Mouse (Mus musculus): ENCODE measurements at regions not wholly inside any gene's neighbourhood (a gene's known extent, or its start where the extent isn't known, plus 50 kb on each side); places are given as distances from the start of the nearest gene placed in this dataset.

DNA sequence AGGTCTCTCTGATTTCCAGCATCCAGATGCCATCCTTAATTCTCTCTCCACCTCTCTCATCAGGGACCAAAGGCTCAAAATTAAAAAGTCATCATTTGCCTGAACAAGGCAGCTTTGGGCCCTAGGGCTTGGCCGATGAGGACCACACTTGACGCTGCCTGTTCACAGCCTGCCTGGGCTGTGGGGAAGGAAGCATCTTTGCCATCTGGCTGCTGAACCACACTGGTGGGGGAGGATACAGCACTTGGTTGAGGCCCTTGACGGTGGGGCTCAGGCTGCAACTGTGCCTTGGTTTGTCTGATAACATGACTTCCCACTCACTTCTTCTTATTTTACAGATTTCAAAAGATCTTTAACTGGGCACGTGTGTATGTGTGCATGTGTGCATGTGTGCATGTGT, 161.5 kb upstream of the N4bp1 start:
- H3K9ac ChIP-seq = no peak overlapping the region
- no peak overlapping the region for H3K4me3 ChIP-seq
- no peaks in the 10 kb centered on the region for H3K9me3 ChIP-seq (replicated peaks)
- 0 out of 2 replicates have a peak, but pooled peaks cover 1% of the 10 kb centered on the region for H3K27me3 ChIP-seq
- H3K36me3 ChIP-seq (ENCODE audit: poor library complexity, severe bottlenecking) = no peaks in the 10 kb centered on the region
- no peaks in the 10 kb centered on the region; the same call in 1 of the 2 replicates for H3K4me1 ChIP-seq
- no peak overlapping the region for H3K4me2 ChIP-seq
- no peak overlapping the region for H3K27ac ChIP-seq
- 77% methylated on average over 4 of the region's 4 CpGs for WGBS
- no peak for ATAC-seq

DNA sequence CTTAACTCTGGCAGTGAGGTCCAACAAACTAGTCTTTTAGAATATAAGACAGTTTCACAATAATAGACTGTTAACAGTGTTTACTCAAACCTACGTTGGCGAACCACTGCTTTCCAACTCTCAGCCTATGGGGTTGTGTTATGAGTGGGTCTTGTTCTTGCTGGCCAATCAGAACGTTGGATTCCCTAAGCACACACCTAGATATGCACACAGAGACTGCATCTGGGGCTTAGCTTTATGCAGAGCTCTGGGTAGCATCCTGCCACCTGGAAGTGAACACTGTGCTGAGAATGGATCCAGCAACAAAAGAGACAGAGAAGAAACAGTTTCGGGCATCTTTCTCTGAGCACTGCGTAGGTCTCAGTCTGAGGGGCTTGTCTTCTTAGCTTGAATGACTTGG, 158.0 kb upstream of the N4bp1 start:
- Histone ChIP-seq H3K9me3 (replicated peaks) (no peaks in the 10 kb centered on the region), H3K27ac (no peak overlapping the region), H3K4me1 (peaks cover 6% of the 10 kb centered on the region), H3K9ac (no peak overlapping the region), H3K36me3 (ENCODE audit: poor library complexity, severe bottlenecking) (no peaks in the 10 kb centered on the region), H3K4me3 (no peak overlapping the region), H3K27me3 (peaks cover 12% of the 10 kb centered on the region; the same call in 1 of the 2 replicates), H3K4me2 (no peak overlapping the region)
- ATAC-seq = no peak
- whole genome bisulfite sequencing = 81% methylated on average over 5 of the region's 5 CpGs

DNA sequence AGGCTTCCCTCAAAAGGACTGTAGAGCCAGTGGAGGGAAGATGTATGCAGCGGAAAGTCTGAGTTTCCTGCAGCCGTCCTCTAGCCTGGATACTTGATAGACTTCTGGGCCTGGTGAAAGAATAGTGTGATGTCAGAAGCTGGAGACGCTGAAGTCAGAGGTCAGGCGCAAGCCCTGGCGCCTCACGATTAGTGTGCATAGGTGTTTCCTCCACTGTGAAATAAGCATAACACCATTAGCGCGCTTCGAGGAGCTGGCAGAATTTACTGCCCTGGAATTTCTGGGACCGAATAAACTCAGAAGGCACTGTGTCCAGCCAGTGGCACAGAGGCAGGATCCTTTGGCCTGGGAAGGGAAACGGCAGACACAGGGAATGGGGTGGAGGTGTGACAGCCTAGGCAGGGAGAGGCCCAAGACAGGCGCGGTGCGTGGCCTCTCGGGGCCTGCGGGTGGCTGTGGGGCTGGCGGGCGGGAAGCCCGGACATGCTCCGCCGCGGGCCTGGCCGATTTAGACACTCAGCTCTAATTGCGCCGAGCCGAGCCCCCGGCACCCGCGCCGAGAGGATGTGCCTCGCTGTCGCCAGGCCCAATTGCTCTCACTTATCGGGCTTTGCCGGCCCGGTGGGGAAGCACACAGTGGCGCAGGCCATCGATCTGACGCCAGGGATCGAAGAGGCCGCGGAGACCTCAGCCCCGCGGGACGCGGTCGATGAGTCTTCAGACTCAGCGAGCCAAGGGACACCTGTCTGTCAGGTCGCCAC, 152.7 kb upstream of the N4bp1 start:
- Histone ChIP-seq H3K4me2 (peak overlapping the region; percentile 90), H3K27me3 (peaks cover 21% of the 10 kb centered on the region), H3K4me3 (peak overlapping the region; percentile 47), H3K4me1 (peaks cover 9% of the 10 kb centered on the region), H3K9ac (peak overlapping the region; percentile 67), H3K27ac (no peak overlapping the region), H3K9me3 (replicated peaks) (no peaks in the 10 kb centered on the region), H3K36me3 (ENCODE audit: poor library complexity, severe bottlenecking) (no peaks in the 10 kb centered on the region)
- 4% methylated on average over 48 of the region's 48 CpGs for WGBS
- peak; percentile 33; the same call in 1 of the 2 replicates for ATAC-seq

DNA sequence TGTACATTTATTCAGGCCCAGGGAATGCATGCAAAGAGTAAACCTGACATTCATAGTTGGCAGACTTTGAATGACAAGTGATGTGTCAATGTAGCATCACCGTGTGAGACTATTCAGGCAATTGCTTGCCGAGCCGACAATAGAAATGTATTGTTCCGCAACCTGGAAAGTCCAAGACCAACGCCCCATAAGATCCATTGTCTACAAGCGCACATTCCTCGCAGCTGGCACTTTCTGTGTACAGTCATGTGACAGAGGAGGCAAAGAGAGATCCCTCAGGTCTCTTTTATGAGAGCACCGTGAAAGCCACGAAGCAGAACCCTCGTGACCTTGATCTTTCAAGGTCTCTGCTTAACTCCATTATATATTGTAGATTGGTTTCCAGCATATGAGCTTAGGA, 150.9 kb upstream of the N4bp1 start:
- Histone ChIP-seq H3K27ac (no peak overlapping the region), H3K4me3 (no peak overlapping the region), H3K36me3 (ENCODE audit: poor library complexity, severe bottlenecking) (no peaks in the 10 kb centered on the region), H3K9ac (no peak overlapping the region), H3K9me3 (replicated peaks) (no peaks in the 10 kb centered on the region), H3K4me1 (peaks cover 9% of the 10 kb centered on the region), H3K27me3 (peaks cover 17% of the 10 kb centered on the region), H3K4me2 (no peak overlapping the region)
- 76% methylated on average over 10 of the region's 10 CpGs for WGBS
- ATAC-seq = no peak

DNA sequence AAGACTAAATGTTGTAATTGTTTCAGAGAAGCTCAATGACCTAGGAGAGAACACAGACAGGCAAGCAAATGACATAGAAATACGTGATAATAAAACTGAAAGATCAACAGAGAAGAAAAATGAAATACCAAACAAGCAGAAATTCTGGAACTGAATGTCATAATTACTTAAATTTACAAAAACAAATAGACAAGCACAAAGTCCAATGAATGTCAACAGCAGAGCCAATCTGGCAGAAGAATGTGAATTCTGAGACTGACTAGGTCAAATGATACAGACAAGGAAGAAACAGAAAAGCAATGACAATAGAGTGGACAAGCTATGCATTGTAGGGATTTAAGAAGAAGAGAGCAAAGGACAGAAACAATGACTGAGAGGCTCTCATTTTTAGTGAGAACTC, 143.1 kb upstream of the N4bp1 start:
- H3K4me2 ChIP-seq = no peak overlapping the region
- no peaks in the 10 kb centered on the region for H3K4me1 ChIP-seq
- no peak for ATAC-seq
- no peak overlapping the region for H3K27ac ChIP-seq
- no peaks in the 10 kb centered on the region for H3K9me3 ChIP-seq (replicated peaks)
- 69% methylated on average over 1 of the region's 1 CpGs for WGBS
- no peak overlapping the region for H3K9ac ChIP-seq
- no peaks in the 10 kb centered on the region for H3K27me3 ChIP-seq
- no peak overlapping the region for H3K4me3 ChIP-seq
- no peaks in the 10 kb centered on the region for H3K36me3 ChIP-seq (ENCODE audit: poor library complexity, severe bottlenecking)

DNA sequence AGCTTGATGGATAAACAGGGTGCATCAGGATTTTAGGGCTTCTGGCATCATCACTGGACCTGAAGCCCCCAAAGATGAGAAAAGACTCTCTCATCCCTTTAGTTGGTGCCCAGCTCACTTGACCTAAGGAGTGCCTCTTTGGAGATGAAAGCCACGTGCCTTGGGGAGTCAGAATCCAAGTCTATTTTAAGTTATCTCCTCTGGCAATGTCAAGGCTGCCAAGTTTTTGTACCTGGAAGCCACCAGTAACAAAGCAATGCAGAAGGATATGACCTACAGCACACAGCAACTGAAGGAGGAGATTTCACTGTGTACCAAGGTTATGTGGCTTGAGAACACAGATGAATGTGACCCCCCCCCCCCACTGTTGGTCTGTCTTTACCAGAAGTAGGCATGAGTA, 140.9 kb upstream of the N4bp1 start:
- no peaks in the 10 kb centered on the region for H3K27me3 ChIP-seq
- 66% methylated on average over 1 of the region's 1 CpGs for WGBS
- no peaks in the 10 kb centered on the region for H3K36me3 ChIP-seq (ENCODE audit: poor library complexity, severe bottlenecking)
- no peak for ATAC-seq
- H3K9ac ChIP-seq = no peak overlapping the region
- H3K4me2 ChIP-seq = no peak overlapping the region
- no peak overlapping the region for H3K4me3 ChIP-seq
- H3K27ac ChIP-seq = no peak overlapping the region
- no peaks in the 10 kb centered on the region; the same call in 1 of the 2 replicates for H3K9me3 ChIP-seq (replicated peaks)
- no peaks in the 10 kb centered on the region for H3K4me1 ChIP-seq

DNA sequence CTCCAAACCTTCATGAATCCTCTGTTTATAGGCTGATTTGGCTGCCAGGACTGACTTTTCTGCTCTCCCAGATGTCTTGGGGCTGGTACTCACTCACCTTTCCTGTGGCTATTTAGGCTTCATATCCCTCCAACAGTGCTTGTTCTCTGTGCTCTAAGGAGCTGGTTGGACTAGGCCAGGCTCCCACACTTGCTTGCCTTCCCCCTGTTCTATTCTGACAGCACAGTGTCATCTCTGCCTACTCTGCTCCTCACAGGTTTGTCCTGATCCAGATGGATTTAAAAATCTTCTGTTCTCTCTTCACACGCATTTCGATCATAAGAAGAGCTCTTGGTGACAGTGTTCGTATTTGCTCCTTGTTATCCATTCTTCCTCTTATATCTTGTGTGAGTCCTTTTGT, 134.7 kb upstream of the N4bp1 start:
- Histone ChIP-seq H3K4me3 (no peak overlapping the region), H3K27me3 (no peaks in the 10 kb centered on the region), H3K4me2 (no peak overlapping the region), H3K27ac (no peak overlapping the region), H3K9me3 (replicated peaks) (no peaks in the 10 kb centered on the region; the same call in 1 of the 2 replicates), H3K36me3 (ENCODE audit: poor library complexity, severe bottlenecking) (no peaks in the 10 kb centered on the region), H3K9ac (no peak overlapping the region), H3K4me1 (no peaks in the 10 kb centered on the region)
- WGBS = 91% methylated on average over 3 of the region's 3 CpGs
- ATAC-seq = no peak

DNA sequence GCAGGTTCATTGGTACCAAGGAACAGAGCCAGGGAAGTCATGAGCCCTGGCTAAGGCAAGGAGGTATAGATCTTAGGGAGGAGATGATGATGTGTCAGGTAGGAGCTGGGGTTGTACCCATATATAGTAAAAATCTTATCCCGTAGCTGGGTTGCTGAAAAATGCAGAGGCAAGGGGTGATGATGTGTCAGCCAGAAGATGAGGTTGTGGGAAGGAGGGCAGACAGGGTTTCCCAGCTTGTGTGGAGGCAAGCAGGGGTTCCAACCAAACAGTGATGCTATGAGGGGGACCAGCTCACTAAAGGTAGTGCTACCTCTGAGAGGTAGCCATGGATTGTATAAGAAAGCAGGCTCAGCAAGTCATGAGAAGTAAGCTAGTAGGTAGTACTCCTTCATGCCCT, 90.5 kb upstream of the N4bp1 start:
- WGBS = 100% methylated on average over 1 of the region's 1 CpGs
- Histone ChIP-seq H3K4me1 (no peaks in the 10 kb centered on the region), H3K4me3 (no peak overlapping the region), H3K9ac (no peak overlapping the region), H3K36me3 (ENCODE audit: poor library complexity, severe bottlenecking) (no peaks in the 10 kb centered on the region), H3K4me2 (no peak overlapping the region), H3K27ac (no peak overlapping the region), H3K27me3 (no peaks in the 10 kb centered on the region), H3K9me3 (replicated peaks) (no peaks in the 10 kb centered on the region)
- ATAC-seq = no peak

DNA sequence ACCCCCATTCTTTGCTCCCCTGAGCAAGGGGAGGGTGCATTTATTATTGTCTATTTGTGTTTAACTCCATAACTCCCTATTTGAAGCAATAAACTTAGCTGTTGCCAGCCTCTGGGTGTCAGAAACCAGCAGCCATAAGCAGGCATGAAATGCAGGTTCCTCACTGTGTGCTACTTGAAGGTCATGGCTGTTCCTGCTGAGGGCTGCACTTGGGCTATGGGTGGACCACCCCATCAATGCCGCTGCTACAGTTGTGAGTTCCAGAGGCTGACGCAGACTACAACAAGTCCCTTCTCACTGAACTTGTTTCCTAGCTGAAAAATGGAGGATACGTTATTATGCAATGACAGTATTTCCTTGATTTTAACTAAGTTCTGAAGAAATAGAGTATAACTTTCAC, 86.7 kb upstream of the N4bp1 start:
- Histone ChIP-seq H3K27ac (no peak overlapping the region), H3K9me3 (replicated peaks) (no peaks in the 10 kb centered on the region), H3K4me2 (no peak overlapping the region), H3K27me3 (no peaks in the 10 kb centered on the region), H3K9ac (no peak overlapping the region), H3K36me3 (ENCODE audit: poor library complexity, severe bottlenecking) (no peaks in the 10 kb centered on the region), H3K4me1 (no peaks in the 10 kb centered on the region), H3K4me3 (no peak overlapping the region)
- no peak for ATAC-seq
- WGBS = 94% methylated on average over 3 of the region's 3 CpGs

DNA sequence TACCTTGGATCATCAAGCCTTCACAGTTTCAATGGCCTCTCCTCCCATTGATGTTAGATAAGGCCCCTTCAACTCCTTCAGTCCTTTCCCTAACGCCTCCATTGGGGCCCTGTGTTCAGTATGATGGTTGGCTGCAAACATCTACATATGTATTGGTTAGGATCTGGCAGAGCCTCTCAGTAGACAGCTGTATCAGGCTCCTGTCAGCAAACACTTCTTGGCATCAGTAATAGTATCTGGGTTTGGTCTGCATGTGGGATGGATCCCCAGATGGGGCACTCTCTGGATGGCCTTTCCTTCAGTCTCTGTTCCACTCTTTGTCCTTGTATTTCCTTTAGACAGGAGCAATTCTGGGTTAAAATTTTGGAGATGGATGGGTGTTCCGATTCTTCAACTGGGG, 84.0 kb upstream of the N4bp1 start:
- no peak for ATAC-seq
- H3K4me2 ChIP-seq = no peak overlapping the region
- no peak overlapping the region for H3K27ac ChIP-seq
- no peaks in the 10 kb centered on the region for H3K4me1 ChIP-seq
- H3K9me3 ChIP-seq (replicated peaks) = no peaks in the 10 kb centered on the region
- no peaks in the 10 kb centered on the region for H3K36me3 ChIP-seq (ENCODE audit: poor library complexity, severe bottlenecking)
- 87% methylated on average over 2 of the region's 2 CpGs for WGBS
- no peaks in the 10 kb centered on the region for H3K27me3 ChIP-seq
- H3K9ac ChIP-seq = no peak overlapping the region
- H3K4me3 ChIP-seq = no peak overlapping the region

DNA sequence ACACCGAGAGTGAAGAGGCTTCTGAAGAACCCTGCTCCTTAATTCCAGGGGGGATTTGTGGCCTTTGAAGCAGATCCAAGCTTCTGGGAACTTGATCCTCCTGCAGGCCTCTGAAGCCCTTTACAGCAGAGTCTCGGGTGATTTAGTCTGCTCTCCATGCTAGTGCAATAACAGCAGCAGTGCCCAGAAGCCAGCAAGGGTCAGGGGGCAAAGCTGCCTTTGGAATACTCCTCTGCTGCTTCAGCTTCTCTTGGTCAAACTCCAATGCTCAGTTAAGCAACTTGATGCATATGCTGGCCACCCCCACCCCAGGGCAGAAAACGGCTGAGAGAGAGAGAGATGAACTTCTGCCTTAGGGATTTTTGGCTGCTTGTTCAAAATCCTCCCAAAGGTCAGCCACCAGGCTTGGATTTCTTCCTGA, 82.8 kb upstream of the N4bp1 start:
- Histone ChIP-seq H3K27me3 (no peaks in the 10 kb centered on the region), H3K27ac (no peak overlapping the region), H3K9ac (no peak overlapping the region), H3K36me3 (ENCODE audit: poor library complexity, severe bottlenecking) (no peaks in the 10 kb centered on the region), H3K9me3 (replicated peaks) (no peaks in the 10 kb centered on the region), H3K4me3 (no peak overlapping the region), H3K4me2 (no peak overlapping the region), H3K4me1 (0 out of 2 replicates have a peak, but pooled peaks cover under 1% of the 10 kb centered on the region)
- WGBS = 19% methylated on average over 3 of the region's 3 CpGs
- no peak for ATAC-seq

DNA sequence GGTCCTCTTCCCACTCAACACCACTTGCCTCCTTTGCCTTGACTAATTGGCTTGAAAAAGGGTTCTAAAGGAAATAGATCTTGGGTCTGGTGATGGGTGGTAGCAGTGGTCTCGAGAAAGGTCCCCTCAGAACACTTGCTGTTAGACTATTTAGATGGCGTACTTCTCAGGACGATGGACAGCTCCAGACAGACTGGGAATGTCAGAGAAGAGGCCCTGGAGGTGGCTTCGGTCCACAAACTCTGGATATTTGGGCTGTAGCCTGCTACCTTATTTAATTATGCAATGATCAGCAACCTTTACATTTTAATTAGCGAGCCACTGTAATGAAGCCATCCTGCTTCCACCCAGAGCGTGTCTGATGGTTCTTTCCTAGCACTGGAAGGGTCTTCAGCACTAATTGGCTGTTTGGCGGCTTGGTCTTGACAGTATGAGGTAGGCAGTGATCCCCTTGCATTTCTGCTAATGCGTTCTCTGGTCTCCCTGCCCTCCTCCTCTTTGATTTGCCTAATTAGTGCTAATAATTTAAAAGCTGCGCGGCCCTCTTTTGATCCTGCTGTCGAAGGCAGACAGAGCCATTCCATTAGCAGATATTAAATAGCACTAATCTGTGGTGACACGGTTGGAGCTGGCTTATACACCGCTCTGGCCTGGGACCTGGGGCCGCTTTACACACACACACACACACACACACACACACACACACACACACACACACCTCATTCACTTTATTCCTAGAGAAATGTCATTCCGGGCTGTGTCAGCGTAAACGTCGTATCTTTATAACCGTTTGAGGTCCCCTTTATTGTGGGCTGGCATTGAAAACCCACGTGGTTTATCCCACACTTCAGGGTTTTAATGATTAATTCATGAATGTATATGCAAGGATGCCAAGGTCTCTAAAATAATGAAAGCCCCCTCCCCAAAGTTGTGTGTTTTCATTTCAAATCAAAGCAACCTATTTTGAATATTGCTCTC, 76.4 kb upstream of the N4bp1 start:
- Histone ChIP-seq H3K36me3 (ENCODE audit: poor library complexity, severe bottlenecking) (no peaks in the 10 kb centered on the region), H3K4me2 (peak overlapping the region; percentile 42), H3K9me3 (replicated peaks) (no peaks in the 10 kb centered on the region), H3K4me3 (no peak overlapping the region), H3K9ac (no peak overlapping the region), H3K4me1 (peaks cover 25% of the 10 kb centered on the region), H3K27ac (peak overlapping the region; percentile 31; the same call in 1 of the 2 replicates), H3K27me3 (no peaks in the 10 kb centered on the region)
- peak; percentile 95 for ATAC-seq
- WGBS = 19% methylated on average over 20 of the region's 20 CpGs
